Mouse (Mus musculus): ENCODE results near the gene Zfp747. TPM values are rescaled to one million over a fixed set of nuclear protein-coding genes. Genes with fewer than 3 reads are reported as not detected.
"Not testable (repeated sequence)": the region's sequence is repeated elsewhere in the genome, so short reads cannot be mapped to it uniquely, and the experiment has no call there.

The Zfp747 gene
- 0.08 TPM in 1 of 2 replicates, not detected in the other for polyA plus RNA-seq (2012)

- H3K4me1 ChIP-seq (ENCODE audit: control insufficient read depth): peaks cover 32% of the 10 kb centered on the region
- H3K9me3 ChIP-seq (ENCODE audit: control insufficient read depth, low read length); H3K27me3 ChIP-seq (ENCODE audit: control insufficient read depth): not testable (repeated sequence)
- peaks cover 10% of the 10 kb centered on the region for H3K36me3 ChIP-seq (ENCODE audit: control insufficient read depth)
- H3K4me3 ChIP-seq (replicated peaks): peak within 1 kb of the TSS; percentile 91
These were observed at the start of gene Zfp747 for GRCm38 (mm10) chr7:127375271-127376245. Zfp747 (minus strand) TSS chr7:127376050.

DNA sequence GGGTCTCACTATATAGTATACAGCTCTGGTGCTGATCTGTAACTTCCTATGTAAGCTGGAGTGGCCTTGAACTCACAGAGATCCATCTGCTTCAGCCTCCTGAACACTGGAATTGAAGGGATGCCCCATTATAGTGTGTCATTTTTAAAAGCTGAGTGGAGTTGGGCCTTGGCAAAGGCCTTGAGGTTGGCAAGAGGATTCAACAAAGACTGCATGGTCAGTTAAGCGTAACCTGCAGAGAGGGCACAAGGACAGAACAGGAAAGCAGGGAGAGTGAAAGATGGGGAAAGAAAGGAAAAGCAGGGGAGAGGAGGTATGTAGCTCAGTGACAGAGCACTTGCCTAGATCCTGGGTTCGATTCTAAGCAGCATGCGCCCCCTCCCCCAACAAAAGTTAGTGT lies 49.4 kb upstream of the Zfp747 start:
- Histone ChIP-seq H3K36me3 (ENCODE audit: control insufficient read depth) (peaks cover 3% of the 10 kb centered on the region), H3K9me3 (ENCODE audit: control insufficient read depth, low read length) (no peaks in the 10 kb centered on the region), H3K4me3 (replicated peaks) (no peak overlapping the region), H3K4me1 (ENCODE audit: control insufficient read depth) (peaks cover 31% of the 10 kb centered on the region), H3K27me3 (ENCODE audit: control insufficient read depth) (peaks cover 15% of the 10 kb centered on the region)
- TF ChIP-seq TAL1 (IDR thresholded peaks at IDR 0.05; ENCODE audit: low read length): no peak
- no peak for TF ChIP-seq GATA1 (IDR thresholded peaks at IDR 0.05; ENCODE audit: low read length)

DNA sequence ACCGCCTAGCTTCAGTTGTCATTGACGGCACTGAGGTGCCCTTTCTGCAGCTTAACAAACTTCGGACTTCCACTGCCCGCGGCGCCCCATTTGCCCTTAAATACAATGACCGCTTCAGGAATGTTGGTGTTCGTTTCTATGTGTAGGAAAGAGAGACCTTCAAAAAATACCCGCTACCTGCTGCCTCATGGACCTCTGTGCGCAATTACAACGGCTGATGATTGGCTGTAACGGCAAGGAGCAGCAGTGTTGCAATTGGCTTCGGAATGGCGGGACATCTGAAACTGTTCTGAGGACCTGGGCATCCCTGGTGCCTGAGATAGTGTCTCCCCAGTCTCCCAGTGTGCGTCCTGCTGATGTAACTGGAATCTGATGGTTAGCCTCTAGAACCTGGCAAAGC lies 46.4 kb upstream of the Zfp747 start:
- Histone ChIP-seq H3K36me3 (ENCODE audit: control insufficient read depth) (peaks cover 31% of the 10 kb centered on the region), H3K9me3 (ENCODE audit: control insufficient read depth, low read length) (no peaks in the 10 kb centered on the region), H3K27me3 (ENCODE audit: control insufficient read depth) (peaks cover 11% of the 10 kb centered on the region), H3K4me1 (ENCODE audit: control insufficient read depth) (peaks cover 35% of the 10 kb centered on the region), H3K4me3 (replicated peaks) (peak overlapping the region; percentile 93)
- TF ChIP-seq GATA1 (IDR thresholded peaks at IDR 0.05; ENCODE audit: low read length) (no peak), TAL1 (IDR thresholded peaks at IDR 0.05; ENCODE audit: low read length) (no peak)

GRCm38 (mm10) chr7:127421388-127422191 lies 45.7 kb upstream of the Zfp747 start, which contains the start of gene Zfp688:
Zfp688 (minus strand) TSS chr7:127422068.
- Histone ChIP-seq H3K4me3 (replicated peaks) (peak within 1 kb of the TSS; percentile 93), H3K4me1 (ENCODE audit: control insufficient read depth) (peaks cover 35% of the 10 kb centered on the region), H3K36me3 (ENCODE audit: control insufficient read depth) (peaks cover 32% of the 10 kb centered on the region), H3K27me3 (ENCODE audit: control insufficient read depth) (peaks cover 11% of the 10 kb centered on the region), H3K9me3 (ENCODE audit: control insufficient read depth, low read length) (no peaks in the 10 kb centered on the region)
- no peak for TF ChIP-seq GATA1 (IDR thresholded peaks at IDR 0.05; ENCODE audit: low read length)
- no peak for TF ChIP-seq TAL1 (IDR thresholded peaks at IDR 0.05; ENCODE audit: low read length)

GRCm38 (mm10) chr7:127411418-127411817 lies 35.6 kb upstream of the Zfp747 start:
- Histone ChIP-seq H3K9me3 (ENCODE audit: control insufficient read depth, low read length) (no peaks in the 10 kb centered on the region; the same call in 1 of the 2 replicates), H3K36me3 (ENCODE audit: control insufficient read depth) (peaks cover 2% of the 10 kb centered on the region; the same call in 1 of the 2 replicates), H3K4me1 (ENCODE audit: control insufficient read depth) (peaks cover 15% of the 10 kb centered on the region), H3K4me3 (replicated peaks) (no peak overlapping the region), H3K27me3 (ENCODE audit: control insufficient read depth) (no peaks in the 10 kb centered on the region)
- no peak for TF ChIP-seq TAL1 (IDR thresholded peaks at IDR 0.05; ENCODE audit: low read length)
- no peak for TF ChIP-seq GATA1 (IDR thresholded peaks at IDR 0.05; ENCODE audit: low read length)

- not testable (repeated sequence) for H3K36me3 ChIP-seq (ENCODE audit: control insufficient read depth); H3K9me3 ChIP-seq (ENCODE audit: control insufficient read depth, low read length); H3K27me3 ChIP-seq (ENCODE audit: control insufficient read depth)
- H3K4me1 ChIP-seq (ENCODE audit: control insufficient read depth): peaks cover 15% of the 10 kb centered on the region
- peak within 1 kb of the TSS; percentile 62 for H3K4me3 ChIP-seq (replicated peaks)
These were observed 30.4 kb upstream of the Zfp747 start, which contains the start of gene Zfp764 for GRCm38 (mm10) chr7:127406002-127406987. Zfp764 (minus strand) TSS chr7:127406822.

GRCm38 (mm10) chr7:127404101-127404500 lies 28.3 kb upstream of the Zfp747 start:
- H3K9me3 ChIP-seq (ENCODE audit: control insufficient read depth, low read length); H3K36me3 ChIP-seq (ENCODE audit: control insufficient read depth); H3K27me3 ChIP-seq (ENCODE audit: control insufficient read depth); H3K4me3 ChIP-seq (replicated peaks): not testable (repeated sequence)
- H3K4me1 ChIP-seq (ENCODE audit: control insufficient read depth): peaks cover 24% of the 10 kb centered on the region

DNA sequence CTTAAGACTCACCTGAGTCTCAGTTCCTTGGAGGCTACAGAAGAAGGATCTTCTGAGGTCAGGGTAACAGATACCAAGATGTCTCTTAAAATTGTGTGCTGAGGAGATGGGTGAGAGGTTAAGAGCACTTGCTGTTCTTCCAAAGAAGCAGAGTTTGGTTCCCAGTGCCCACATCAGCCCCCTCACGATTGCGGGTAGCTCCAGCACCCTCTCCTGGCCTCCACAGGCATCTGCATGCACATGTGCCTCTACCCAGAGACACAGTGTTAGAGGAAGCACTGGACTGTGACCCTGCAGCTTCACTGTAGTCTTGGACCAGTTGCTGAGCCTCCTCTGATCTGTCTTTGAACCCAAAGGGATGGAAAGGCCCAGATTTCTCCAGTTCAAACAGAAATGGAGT lies 27.1 kb upstream of the Zfp747 start:
- TF ChIP-seq GATA1 (IDR thresholded peaks at IDR 0.05; ENCODE audit: low read length) (no peak), TAL1 (IDR thresholded peaks at IDR 0.05; ENCODE audit: low read length) (no peak)
- no peak overlapping the region for H3K4me3 ChIP-seq (replicated peaks)
- no peaks in the 10 kb centered on the region; the same call in 1 of the 2 replicates for H3K36me3 ChIP-seq (ENCODE audit: control insufficient read depth)
- H3K9me3 ChIP-seq (ENCODE audit: control insufficient read depth, low read length): no peaks in the 10 kb centered on the region; the same call in 1 of the 2 replicates
- peaks cover 24% of the 10 kb centered on the region for H3K4me1 ChIP-seq (ENCODE audit: control insufficient read depth)
- H3K27me3 ChIP-seq (ENCODE audit: control insufficient read depth): no peaks in the 10 kb centered on the region
